Mouse (Mus musculus): ENCODE results near the gene Oasl1.
"Not testable (repeated sequence)": the region's sequence is repeated elsewhere in the genome, so short reads cannot be mapped to it uniquely, and the experiment has no call there.

Gene Oasl1

GRCm38 (mm10) chr5:114922998-114923473, at the start of gene Oasl1:
TSS of gene Oasl1 (plus strand) at chr5:114923240.
- no peak for DNase-seq (ENCODE audit: low read depth)

DNA sequence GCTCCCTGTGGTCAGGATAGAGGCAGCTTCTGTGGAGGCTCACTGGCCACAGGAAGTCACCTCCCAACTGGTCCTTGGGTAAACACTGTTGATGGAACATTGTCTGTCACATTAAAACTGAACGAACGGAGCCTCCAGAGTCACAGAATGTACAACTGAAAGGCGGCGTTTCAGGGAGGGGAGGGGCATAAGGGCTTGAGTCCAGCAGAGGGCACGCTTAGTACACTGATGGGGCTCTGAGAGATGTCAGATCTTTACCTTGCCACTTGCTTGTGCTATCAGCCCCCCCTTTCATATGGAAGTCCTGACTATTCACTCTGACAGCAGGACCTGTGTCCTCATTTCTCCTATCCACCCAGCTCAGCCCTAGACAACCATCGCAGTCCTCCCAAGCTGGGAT, 47.2 kb upstream of the Oasl1 start:
- no peak for DNase-seq (ENCODE audit: low read depth)

DNA sequence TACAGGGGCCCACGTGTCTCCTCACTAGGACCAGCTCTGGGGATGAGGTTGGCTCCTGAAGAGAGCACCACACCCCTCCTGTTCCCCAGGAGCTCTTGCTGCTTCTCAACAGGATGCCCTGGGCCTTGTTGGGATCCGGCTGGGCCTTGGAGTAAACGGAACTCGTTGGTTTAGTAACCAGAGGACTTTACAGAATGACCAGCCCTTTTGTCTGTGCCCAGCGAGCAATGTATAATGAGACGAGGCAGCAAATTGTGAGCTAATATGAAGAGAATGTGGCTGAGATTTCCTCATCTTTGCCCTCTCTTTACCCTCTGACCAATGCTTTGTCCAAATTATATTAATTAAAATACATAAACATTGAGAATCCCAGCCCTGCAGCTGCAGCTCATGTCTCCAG, 46.7 kb upstream of the Oasl1 start:
- no peak for DNase-seq (ENCODE audit: low read depth)

DNA sequence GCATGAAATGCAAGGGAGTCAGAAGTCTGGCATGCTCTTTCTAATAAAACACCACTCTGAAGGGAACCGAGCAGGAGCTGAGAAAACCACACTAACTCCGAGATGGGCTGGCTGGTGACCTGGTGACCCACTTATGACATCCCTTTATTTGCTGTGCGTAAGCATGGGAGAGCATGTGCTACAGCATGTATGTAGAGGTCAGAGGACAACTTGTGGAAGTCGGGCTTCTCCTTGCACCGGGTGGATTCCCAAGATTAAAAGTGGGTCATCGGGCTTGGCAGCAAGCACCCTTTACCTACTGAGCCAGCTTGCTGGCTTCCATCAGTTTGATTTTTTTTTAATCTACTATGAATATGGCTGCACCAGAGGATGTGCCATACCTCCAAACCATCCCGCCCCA, 45.6 kb upstream of the Oasl1 start:
- no peak for DNase-seq (ENCODE audit: low read depth)

DNA sequence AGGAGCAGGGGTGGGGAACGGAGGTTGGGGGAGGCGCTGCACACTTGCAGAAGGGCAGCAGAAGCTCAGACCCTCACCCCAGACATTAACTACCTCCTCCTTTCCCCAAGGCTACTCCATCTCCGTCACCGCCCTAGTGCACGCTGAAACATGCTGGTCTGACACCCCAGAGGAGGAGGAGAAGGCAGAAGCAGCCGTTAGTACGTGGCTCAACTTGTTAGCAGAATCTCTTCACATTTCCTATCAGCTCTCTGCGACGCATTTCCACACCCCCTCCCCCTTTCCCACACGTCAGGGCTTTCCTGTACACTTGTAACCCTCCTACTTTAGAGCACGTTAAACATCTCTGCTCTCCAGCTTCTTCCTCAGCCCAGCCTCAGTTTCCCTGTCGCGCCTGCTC, 43.6 kb upstream of the Oasl1 start:
- DNase-seq (ENCODE audit: low read depth) = no peak

GRCm38 (mm10) chr5:114882319-114882718, 40.7 kb upstream of the Oasl1 start:
- DNase-seq (ENCODE audit: low read depth) = not testable (repeated sequence)

DNA sequence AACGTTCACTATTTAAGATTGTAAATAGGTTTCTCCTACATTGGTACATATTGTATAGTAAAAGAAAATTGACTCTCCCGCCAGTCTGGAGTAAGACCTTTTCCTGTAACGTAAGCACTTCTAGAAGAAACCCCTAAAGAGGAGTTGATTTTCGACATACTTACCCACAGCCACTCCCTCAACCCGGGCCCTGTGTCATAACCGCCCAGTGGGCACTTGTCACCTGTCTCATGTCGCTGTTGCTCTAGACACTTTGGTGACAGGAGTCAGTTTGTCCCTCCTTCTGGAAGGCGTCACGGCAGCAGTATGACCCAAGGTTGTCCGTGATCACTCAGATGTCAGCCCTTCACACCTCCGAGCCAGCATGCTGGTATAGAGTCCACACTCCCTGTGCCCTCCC, 40.0 kb upstream of the Oasl1 start:
- no peak for DNase-seq (ENCODE audit: low read depth)

DNA sequence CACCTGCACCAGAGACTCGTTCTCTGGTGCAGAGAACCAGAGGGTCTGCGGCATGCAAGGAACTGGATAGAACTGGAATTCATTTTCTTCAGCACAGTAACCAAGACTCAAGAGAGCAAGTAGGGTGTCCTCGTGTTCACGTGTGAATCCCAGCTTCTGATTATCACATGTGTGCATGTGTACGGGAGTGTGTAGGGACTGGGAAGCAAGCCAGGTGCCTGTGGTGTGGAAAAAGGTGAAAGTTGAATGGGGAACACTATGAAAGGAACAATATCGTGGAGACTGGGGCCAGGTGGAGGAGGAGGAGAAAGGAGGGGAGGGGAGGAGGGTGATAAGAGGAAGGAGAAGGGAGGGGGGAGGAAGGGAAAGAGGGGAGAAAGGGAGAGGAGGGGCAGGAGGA, 36.2 kb upstream of the Oasl1 start:
- no peak for DNase-seq (ENCODE audit: low read depth)

GRCm38 (mm10) chr5:114888995-114889394, 34.0 kb upstream of the Oasl1 start:
- no peak for DNase-seq (ENCODE audit: low read depth)

GRCm38 (mm10) chr5:114895542-114895941, 27.5 kb upstream of the Oasl1 start:
- DNase-seq (ENCODE audit: low read depth) = no peak

DNA sequence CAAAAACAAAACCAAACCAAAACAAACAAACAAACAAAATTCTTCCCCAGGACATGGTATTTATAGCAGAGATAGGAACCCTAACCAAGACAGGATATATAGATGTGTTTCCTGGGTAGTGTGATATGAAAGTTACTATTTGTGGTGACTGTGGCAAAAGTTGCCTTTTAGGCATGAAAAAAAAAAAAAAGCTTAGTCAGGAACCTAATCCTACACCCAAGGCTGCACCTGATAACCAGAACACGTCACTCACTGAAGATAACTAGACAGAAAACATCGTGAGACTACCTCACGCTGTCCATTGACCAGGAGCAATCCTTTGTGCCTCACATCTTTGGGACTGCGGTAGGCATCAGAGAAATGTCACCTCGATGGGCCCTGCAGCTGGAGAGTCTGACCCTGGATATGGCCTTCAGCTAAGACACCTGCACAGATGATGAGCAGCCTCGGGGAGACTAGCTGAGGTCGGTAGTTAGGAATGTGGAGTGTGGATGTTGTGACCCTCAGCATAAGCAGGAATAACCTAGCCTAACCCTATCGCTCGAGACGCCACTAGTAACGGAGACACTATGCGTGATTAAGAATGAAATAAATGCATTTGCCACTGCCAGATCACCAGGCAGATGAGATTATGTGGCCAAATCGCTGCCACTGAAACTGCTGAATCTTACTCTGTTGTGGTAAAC, 26.2 kb upstream of the Oasl1 start, which contains the start of gene Oasl2:
Gene Oasl2, plus strand, starts transcription at position 249 of the 686 bp plus-strand sequence.
- DNase-seq (ENCODE audit: low read depth) = peak; percentile 13

GRCm38 (mm10) chr5:114897374-114897793, 25.7 kb upstream of the Oasl1 start:
- DNase-seq (ENCODE audit: low read depth) = no peak

DNA sequence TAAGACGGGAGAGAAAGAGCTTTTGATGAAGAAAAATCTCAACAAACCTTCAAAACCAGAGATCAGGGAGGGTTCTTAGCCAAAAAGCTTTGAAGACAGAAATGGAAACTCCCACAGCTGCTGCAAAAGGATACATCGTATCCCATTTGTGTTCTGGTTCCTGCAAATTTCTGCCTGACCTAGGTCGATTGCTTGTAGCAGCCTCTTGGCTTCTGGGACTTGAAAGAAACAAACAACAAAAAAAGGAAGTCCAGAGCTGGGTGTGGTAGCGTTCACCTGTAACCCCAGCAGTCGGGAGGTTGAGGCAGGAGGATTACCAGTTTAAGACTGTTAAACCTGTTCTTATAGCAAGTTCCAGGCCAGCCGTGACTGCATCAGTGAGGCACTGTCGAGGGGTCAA, 24.2 kb upstream of the Oasl1 start:
- DNase-seq (ENCODE audit: low read depth) = no peak

- DNase-seq (ENCODE audit: low read depth) = no peak
Observed at GRCm38 (mm10) chr5:114902413-114902812, 20.6 kb upstream of the Oasl1 start.

- DNase-seq (ENCODE audit: low read depth) = no peak
Observed at GRCm38 (mm10) chr5:114908598-114909305, 14.3 kb upstream of the Oasl1 start.

- DNase-seq (ENCODE audit: low read depth) = no peak
Observed at GRCm38 (mm10) chr5:114913686-114914085, 9.4 kb upstream of the Oasl1 start.

DNA sequence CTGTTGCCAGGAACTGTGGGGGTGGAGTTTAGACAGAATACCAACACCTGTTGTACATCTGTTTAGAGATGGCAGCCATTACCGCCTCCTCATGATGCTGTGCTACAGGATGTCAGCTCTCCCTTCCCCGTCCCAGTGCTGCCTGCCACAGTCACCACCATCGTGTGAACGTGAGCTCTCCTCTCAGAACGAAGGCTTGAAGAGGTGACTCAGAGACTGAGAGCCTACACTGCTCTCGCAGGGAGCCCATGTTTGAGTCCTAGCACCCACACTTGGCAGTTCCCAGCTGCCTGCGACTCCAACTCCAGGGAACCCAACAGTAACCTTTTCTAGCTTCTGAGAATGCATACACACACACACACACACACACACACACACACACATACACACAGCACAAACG, 8.2 kb upstream of the Oasl1 start:
- DNase-seq (ENCODE audit: low read depth) = no peak

DNA sequence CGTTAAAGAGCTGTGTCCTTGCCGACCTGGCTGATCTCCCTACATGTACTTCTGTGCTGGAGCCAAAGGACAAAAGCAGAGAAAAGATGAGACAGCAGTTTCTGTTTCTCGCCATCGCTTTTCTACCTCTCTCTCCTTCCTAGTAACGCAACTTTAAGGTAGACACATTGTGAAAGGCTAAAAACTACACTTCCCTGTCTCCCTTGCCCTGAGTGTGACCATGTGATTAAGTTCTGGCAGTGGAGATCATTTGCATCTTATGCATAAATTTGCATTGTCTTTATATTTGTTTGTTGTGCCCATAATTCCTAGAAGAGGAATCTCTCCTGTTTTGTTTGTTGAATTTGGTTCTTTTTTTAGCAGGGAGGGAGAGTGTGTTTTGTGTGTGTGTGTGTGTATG, 7.2 kb upstream of the Oasl1 start:
- DNase-seq (ENCODE audit: low read depth) = no peak

DNA sequence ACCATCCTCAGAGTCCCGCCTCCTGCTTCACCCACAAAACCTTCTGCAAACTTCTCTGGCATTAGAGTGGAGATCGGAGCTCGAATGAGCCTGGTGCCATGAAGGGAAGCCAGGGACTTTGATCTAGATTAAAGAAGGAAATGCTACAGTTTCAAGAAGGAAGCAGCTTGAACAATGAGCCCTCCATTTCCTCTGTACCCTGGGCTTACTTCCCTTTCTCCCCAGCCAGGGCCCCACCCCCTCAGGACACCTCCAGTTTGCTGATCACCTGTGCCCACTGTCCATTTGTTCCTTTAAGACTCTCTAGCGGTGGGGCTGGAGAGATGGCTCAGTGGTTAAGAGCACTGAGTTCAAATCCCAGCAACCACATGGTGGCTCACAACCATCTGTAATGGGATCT, 6.3 kb upstream of the Oasl1 start:
- DNase-seq (ENCODE audit: low read depth) = no peak

DNA sequence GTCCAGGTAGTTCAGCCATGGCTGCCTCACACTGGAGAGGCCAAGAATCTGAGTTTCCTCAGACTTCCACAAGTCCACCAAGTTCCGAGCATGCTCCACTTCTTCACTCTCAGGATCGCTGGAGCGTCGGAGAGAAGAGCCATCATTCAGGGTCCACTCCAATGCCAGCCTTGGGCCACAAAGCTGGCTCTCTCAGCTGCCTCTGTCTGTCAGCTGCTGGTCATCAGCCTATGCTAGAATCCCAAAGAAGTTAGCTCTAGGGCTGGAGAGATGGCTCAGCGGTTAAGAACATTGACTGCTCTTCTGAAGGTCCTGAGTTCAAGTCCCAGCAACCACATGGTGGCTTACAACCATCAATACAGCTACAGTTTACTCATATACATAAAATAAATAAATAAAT, 5.7 kb upstream of the Oasl1 start:
- DNase-seq (ENCODE audit: low read depth) = not testable (repeated sequence)

GRCm38 (mm10) chr5:114921551-114922365, 1.3 kb upstream of the Oasl1 start:
- no peak for DNase-seq (ENCODE audit: low read depth)

GRCm38 (mm10) chr5:114922366-114922731, 691 bp upstream of the Oasl1 start:
- DNase-seq (ENCODE audit: low read depth) = no peak

Measured in c-Kit-positive CD71-positive TER-119-negative erythroid progenitor cells, embryonic 14.5 days (primary cell).